Mouse (Mus musculus): Measurements from ENCODE around the gene Pdk4.

DNA sequence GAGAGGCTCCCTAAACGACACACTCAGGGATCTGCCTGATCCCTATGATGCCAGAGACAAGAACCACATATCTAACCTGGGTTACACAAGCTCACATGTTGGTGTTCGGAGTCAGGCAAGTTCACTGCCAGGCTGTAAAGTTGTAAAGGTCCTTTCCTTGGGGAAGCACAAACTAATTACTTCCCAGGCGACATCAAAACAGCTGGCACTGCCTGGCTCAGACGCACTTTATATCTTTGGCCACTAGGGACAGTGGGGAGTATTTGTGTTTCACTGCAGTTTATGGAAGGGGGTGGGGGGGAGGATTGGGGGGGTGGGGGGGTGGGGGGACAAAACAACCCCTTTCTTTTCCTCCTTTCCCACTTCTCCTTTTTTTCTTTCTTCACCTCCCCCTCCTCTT is 58.4 kb downstream of the Pdk4 start:
- TF ChIP-seq TCF12 (IDR thresholded peaks at IDR 0.05; ENCODE audit: low read depth, low read length) (no peak), MAFK (IDR thresholded peaks at IDR 0.05; ENCODE audit: borderline replicate concordance, low read depth, low read length) (no peak), CTCF (IDR thresholded peaks at IDR 0.05 in 2 of 3, conservative IDR thresholded peaks at IDR 0.05 in 1 of 3; ENCODE audit: control insufficient read depth in 1 of 3, insufficient read depth in 1 of 3, low read depth in 2 of 3, low read length in 3 of 3, poor library complexity in 1 of 3, severe bottlenecking in 1 of 3) (peak; percentile 23 to 26 (median 24); a peak in 3 of 6 replicates)

Data from MEL (cell line).